Mouse (Mus musculus): ENCODE results near the gene Plekhg2.
"Not testable (repeated sequence)": the region's sequence is repeated elsewhere in the genome, so short reads cannot be mapped to it uniquely, and the experiment has no call there.

Gene Plekhg2

DNA sequence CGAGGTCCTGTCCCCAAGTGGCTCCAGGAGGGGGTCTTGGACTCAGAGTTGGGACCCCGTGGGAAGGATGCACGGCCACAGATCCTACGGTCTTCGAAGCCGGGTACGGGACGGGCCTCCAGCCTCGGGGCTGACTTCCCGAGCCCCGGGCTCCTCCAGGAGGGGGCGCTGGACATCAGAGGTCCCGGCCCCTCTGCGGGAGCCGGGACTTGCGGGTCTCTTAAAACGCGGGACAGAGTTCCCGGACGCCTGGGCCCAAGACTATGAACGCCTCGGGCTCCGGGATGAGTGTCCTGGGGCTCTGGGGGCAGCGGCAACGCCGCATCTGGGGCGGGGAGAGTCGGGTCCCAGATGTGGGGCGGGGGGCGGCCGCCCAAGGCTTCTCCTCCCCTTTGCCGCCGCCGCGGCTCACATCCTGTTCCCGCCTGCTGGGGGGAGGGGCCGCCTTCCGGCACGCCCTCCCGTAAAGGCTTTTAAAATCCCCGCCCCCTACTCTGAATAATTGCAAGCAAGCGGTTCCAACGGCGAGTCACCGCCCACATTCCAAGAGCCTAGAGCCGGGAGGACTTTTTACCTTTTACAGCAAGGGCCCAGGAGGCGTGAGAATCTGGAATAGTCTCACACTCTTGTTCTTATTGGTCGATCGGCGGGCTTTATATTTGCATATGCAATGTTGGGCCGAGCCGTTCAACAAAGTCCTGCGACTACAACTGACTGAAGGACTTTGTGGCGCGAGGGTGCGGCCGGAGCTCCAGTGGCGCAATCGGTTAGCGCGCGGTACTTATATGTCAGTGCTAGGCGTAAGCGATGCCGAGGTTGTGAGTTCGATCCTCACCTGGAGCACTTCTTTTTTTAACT, at the start of gene Plekhg2:
TSS of gene Plekhg2 (minus strand) at position 349 of the 858 bp plus-strand sequence.
- peak; percentile 100 for DNase-seq (ENCODE audit: low read depth, low spot score)

DNA sequence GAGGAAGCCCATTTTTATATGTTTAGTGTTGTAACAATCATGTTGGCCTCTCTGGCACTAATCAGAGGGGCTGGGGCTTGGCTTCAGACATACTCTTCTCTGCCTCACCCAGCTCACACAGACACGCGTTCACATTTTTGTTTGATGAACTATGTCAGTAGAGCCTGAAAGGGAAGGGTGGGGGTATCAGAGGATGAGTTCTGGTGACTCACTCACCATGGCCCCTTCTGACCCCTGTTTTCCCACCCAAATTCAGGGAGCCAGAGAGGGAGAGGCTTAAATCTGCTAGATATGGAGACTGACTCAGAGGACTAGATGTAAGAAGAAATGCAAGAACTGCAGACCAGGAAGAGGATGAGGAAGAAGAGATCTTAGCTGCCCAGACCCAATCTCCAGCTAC, 47.0 kb upstream of the Plekhg2 start:
- DNase-seq (ENCODE audit: low read depth, low spot score): no peak

DNA sequence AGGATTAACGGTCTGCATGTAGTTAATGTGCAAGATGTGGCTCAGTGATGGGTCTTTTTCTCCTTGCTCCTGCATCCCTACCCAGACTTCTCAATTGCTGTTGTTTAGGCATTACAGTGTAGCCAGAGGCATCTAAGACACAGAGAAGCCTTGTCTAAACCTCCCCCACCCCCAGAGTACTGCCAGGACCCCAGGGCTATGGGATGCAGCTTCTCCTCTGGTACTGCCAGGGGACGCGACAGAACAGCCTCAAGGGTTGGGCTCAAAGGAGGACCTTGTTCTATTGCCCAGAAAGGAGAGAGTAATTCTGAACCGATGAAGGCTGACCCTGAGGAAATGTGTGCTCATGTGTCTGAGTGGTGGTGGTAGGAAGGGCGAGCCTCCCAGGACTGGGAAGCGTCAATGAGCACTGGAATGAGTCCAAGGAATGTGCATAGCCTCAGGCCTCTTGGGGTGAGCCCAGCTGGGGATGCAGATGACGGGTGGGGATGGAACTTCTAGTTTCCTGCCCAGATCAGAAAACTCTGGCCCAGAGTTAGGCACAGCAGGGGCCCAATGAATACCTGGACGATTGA, 45.8 kb upstream of the Plekhg2 start:
- DNase-seq (ENCODE audit: low read depth, low spot score): no peak

- no peak for DNase-seq (ENCODE audit: low read depth, low spot score)
Observed at GRCm38 (mm10) chr7:28417368-28417767, 45.0 kb upstream of the Plekhg2 start.

DNA sequence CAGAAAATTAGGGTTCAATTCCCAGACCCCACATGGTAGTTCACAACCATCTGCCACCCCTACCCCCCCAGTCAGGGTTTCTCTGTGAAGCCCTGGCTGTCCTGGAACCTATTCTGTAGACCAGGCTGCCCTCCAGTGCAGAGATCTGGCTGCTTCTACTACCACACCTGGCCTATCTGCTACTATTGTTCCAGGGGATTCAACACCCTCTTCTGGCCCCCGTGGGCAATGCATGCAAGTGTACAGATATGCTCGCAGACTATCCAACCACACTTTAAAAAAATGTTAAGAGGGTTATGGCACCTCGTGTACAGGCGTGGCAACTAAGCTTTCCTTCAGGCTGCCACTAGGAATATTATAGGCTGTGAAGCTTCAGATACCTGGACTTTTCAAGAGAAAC, 40.4 kb upstream of the Plekhg2 start:
- DNase-seq (ENCODE audit: low read depth, low spot score): peak; percentile 28

DNA sequence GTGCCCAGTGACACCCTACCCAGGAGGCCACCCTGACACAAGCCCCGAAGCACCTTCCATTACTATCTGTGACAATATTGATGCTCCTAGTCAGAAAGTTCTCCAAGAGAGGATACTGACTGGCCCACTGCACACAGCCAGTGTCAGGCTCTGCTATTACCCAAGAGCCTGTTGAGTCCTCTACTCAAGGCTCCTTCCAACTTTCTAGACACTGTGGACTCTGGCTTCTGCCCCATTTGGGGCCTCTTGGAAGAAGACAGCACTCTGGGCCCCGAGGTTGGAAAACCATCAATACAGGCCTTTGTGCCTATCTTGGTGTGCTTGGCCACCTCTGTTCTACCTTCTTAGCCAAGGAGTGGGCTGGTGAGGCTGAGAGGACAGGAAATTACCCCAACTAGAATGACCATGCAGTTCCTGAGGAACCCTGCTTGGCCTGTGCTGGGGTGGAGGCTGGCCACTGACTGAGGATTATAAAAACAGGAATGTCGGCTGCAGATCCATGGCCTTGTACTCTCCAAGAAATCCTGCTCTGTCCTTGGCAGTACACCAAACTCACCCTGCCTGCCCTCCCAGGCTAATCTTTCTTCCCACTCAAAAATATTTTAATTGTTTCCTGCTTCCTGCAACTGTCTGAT, 38.6 kb upstream of the Plekhg2 start:
- no peak for DNase-seq (ENCODE audit: low read depth, low spot score)

GRCm38 (mm10) chr7:28401942-28402341, 29.5 kb upstream of the Plekhg2 start:
- no peak for DNase-seq (ENCODE audit: low read depth, low spot score)

DNA sequence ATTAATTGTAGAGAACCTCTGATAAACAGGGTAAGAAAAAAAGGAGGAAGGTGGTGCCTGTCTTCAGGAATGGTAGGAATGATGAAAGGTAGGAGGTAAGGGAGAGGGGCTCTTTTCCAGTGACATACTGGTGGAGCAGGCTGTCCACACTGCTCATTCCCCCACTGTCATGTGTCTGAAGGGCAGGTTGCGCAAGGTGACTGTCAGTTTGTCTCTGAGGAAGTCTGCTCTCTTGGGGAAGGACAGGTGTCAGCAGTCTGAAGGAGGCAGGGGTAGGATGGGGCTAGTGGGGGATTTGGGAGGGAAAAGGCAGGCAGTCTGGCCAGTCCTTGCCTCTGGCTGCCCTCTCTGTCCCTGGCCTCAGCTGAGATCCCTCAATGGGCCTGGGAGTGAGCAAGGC, 28.6 kb upstream of the Plekhg2 start:
- DNase-seq (ENCODE audit: low read depth, low spot score): no peak

DNA sequence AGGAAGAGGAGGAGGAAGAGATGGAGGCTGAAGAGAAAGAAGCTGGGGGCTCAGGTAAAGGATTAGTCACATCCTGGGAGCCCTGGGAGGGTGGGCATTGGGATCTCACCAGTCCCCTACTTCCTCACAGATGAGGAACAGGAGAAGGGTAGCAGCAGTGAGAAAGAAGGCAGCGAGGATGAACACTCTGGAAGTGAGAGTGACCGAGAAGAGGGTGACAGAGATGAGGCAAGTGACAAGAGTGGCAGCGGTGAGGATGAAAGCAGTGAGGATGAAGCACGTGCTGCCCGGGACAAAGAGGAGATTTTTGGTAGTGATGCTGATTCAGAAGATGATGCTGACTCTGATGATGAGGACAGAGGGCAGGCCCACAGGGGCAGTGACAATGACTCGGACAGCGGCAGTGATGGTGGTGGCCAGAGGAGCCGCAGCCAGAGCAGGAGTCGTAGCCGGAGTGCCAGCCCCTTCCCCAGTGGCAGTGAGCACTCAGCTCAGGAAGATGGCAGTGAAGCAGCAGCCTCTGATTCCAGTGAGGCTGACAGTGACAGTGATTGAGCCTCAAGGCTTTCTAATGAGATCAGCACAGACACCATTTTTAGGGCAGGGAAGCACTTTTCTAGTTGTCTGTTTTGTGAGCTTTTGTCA, 26.4 kb upstream of the Plekhg2 start:
- DNase-seq (ENCODE audit: low read depth, low spot score): no peak

DNA sequence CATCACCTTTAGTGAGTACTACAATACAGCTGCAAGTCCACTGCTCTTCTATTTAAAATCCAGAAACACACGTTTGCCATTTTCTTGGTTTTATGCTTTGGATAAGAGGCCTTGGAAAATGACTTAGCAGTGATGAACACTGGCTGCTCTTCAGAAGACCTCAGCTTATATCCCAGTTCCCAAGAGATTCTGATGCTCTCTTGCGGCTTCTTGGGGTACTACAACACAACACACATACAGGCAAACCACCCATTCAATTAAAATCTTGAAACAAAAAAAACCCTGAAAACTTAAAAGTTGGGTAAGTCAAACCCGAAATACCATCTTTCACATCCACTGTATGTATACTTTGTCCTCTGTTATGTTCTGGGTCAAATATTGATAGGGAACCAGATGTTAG, 25.6 kb upstream of the Plekhg2 start:
- DNase-seq (ENCODE audit: low read depth, low spot score): peak; percentile 48

- DNase-seq (ENCODE audit: low read depth, low spot score): no peak
Observed at GRCm38 (mm10) chr7:28395425-28395824, 23.0 kb upstream of the Plekhg2 start.

- no peak for DNase-seq (ENCODE audit: low read depth, low spot score)
Observed at GRCm38 (mm10) chr7:28393272-28393951, 21.0 kb upstream of the Plekhg2 start.

DNA sequence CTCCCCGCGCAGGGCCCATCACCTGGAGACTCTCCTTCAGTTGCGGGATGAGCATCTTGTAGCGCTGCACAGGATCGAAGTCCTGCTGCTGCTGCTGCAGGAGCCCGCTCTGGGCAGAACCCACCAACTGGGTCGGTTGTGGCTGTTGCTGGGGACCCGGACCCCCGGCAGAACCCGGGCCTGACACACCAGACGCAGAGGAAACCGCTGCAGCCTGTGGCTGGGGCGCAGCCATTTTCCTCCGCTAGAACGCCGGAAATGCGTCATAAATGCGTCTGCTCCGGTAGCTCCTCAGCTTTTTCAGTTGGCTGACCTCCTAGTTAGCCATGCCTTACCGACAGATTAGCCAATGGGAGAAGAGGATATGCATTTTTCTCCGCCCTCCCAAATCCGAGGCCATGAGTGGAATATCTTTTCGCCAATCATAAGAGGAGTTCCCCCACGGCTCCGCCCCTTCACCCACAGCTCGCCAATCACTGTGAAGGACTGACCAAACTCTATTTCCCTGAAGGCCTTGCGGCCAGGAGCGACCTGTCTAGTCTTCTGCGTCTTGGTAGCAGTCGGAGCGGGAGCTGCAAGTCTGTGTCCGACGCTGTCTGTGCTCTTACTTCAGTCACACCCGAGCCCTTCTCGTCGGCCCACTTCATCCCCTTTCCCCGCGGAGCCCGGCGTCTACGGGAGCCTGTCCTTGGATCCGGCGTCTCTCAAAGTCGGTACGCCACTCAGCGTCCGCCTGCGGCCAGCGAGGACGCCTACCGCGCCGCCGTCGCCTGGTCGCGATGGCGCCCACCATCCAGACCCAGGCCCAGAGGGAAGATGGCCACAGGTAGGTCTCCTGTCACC, 20.3 kb upstream of the Plekhg2 start, which contains the start of the genes Med29 and Paf1:
TSS of gene Med29 (minus strand) at position 280 of the 843 bp plus-strand sequence.
TSS of gene Paf1 (plus strand) at position 523 of the 843 bp plus-strand sequence.
- DNase-seq (ENCODE audit: low read depth, low spot score): peak; percentile 99

DNA sequence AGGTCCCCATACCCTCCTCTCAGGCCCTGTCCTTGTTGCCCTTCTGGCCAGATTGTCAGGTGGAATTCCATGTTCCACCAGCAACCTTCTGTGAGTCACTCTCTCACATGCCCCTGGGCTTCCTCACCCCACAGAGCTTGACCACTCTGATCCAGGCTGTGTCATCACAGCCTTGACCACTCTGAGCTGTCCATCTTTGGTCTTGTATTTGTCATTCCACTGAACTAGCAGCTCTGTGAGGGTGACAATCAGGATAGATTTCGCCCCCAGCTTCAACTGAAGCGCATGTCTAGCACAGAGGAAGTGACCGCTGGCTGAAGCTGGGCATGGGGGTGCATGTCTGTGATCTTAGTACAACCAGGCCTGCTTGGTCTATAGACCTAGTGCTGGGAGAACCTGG, 17.9 kb upstream of the Plekhg2 start:
- DNase-seq (ENCODE audit: low read depth, low spot score): no peak

DNA sequence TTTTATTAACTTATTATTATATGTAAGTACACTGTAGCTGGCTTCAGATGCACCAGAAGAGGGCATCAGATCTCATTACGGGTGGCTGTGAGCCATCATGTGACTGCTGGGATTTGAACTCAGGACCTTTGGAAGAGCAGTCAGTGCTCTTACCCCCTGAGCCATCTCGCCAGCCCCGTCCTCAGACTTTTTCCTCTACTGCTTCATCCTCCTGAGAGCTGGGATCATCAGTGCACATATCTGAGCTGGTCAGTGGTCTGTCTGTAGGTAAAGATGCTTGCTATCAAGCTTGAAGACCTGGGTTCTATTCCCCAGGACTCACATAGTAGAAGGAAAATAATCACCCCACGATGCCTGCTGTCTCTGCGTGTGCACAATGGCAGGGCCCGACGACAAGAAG, 15.0 kb upstream of the Plekhg2 start:
- DNase-seq (ENCODE audit: low read depth, low spot score): not testable (repeated sequence)

- not testable (repeated sequence) for DNase-seq (ENCODE audit: low read depth, low spot score)
Observed at GRCm38 (mm10) chr7:28386877-28387276, 14.5 kb upstream of the Plekhg2 start.

GRCm38 (mm10) chr7:28386462-28386861, 14.1 kb upstream of the Plekhg2 start:
- DNase-seq (ENCODE audit: low read depth, low spot score): peak; percentile 88

DNA sequence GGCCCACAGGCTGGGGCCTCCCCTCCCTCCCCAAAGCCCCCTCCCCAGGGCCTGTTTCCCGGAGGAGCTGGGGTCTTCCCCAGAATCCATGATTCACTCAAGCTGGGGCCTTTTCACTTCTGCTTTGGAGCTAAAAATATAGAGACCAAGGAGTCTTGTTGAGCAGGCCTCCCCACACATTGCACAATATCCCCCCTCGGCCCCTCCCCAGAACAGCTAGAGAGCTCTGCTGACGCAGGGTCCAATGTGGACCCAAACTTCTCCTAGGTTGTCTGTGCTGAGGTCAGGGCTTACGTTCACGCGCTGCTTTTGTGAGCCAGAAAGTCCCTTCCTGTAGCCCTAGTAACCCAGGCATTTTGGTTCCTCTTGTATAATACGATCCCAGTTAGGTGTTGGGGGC, 13.6 kb upstream of the Plekhg2 start:
- DNase-seq (ENCODE audit: low read depth, low spot score): peak; percentile 24

DNA sequence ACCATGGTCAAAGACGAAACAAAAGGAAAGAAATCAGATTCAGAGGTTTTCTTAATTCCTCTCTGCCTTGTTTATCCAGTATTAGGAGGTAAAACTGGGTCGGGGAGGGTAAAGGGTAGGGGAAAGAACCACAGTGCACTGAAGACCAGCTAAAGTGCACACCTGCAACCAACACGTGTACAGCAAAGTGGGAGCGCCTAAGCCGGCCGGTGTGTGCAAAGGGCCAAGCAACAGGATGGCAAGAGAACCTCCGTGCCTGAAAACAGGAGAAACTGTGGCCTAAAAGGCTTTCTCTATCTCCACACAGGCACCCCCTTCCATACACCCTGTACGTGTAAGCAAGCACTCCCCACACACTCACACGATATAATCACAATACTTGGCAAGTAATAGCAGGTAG, 12.8 kb upstream of the Plekhg2 start:
- DNase-seq (ENCODE audit: low read depth, low spot score): no peak

GRCm38 (mm10) chr7:28384162-28384561, 11.8 kb upstream of the Plekhg2 start:
- DNase-seq (ENCODE audit: low read depth, low spot score): peak; percentile 75

Data from CD4-positive helper T cell, adult 2 months (primary cell).